9 mouse cellular contexts compared by ENCODE assay signal in the genomic region with DNA sequence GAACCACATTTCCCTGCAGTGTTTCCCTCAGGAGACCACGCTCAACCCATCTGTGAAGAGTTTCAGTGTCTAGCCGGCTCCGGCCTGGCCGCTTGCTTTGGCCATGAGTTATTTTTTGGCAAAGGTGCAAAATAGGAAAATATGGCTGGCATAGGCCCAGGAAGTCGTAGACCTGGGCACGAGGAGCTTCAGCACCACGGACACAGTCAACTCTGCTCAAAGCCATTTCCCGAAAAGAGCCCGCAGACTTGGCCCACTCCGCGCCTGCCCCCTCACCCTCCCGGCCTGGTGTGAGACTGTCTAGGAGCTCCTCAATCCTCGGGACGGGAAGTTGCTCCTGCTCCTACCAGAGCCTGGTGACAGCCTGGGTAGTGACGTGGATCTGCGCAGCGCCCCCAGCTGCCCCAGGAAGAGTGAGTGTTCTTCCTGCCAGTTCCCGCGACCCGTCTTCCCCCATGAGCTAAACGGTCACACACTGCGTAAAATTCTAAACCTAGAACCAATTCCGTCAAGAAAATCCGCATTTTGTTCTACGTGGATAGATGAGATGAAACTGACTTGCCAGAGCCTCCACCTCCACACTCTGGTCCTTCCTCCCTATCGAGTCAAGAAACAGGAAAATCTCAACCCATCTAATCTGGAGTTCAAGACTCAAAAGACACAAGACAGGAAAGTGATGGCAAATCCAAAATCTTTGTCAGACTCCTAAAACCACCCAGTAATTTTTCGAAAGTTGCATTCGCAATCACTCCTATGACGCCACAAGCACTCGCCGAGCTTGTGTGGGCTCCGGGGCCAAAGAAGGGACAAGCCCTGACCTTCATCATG. TPM values are rescaled to one million over a fixed set of nuclear protein-coding genes. Genes with fewer than 3 reads are reported as not detected.
A peak's percentile ranks its signal among the peaks of the same experiment; 100 is the strongest.
DNase-seq lines count a peak whose midpoint lies in the region; ATAC-seq and TF ChIP-seq lines count a peak whose summit lies in the region.
"Had no signal": no experiment of that assay in that cellular context is flagged by ENCODE, and none has a peak within 500 bp of the region (broad histone marks: within the 10 kb centered on the region; RNA-seq: fewer than 3 reads in every experiment).

No protein-coding gene starts in this region.

- peaks cover 18% of the 10 kb centered on the region for H3K4me1 ChIP-seq in embryonic facial prominence, embryonic 10.5 days
- peaks cover 11% of the 10 kb centered on the region for H3K4me1 ChIP-seq in heart, embryonic 10.5 days
- no peaks in the 10 kb centered on the region for H3K4me1 ChIP-seq in kidney, adult 2 months (ENCODE audit: control insufficient read depth, insufficient read depth, low read length)
- no peaks in the 10 kb centered on the region for H3K4me1 ChIP-seq in limb, embryonic 14.5 days (ENCODE audit: control insufficient read depth, insufficient read depth, low read length)
- peaks cover 18% of the 10 kb centered on the region for H3K4me1 ChIP-seq in midbrain, embryonic 12.5 days
- peaks cover 12% of the 10 kb centered on the region for H3K4me1 ChIP-seq in testis, adult 2 months (ENCODE audit: control insufficient read depth, insufficient read depth, low read length)

- ATAC-seq in limb, embryonic 14.5 days (ENCODE audit: low FRiP score, low read depth) = no peak
- peak; percentile 64; the same call in 1 of the 2 replicates for ATAC-seq in midbrain, embryonic 12.5 days (ENCODE audit: low FRiP score, low read depth)

- peak overlapping the region; percentile 83 for H3K27ac ChIP-seq in embryonic facial prominence, embryonic 10.5 days (replicated peaks)
- H3K27ac ChIP-seq in heart, embryonic 10.5 days = peak overlapping the region; percentile 88
- H3K27ac ChIP-seq in kidney, adult 2 months (ENCODE audit: insufficient read depth, low read depth, low read length) = no peak overlapping the region
- H3K27ac ChIP-seq in limb, embryonic 14.5 days (replicated peaks; ENCODE audit: low read depth, low read length) = no peak overlapping the region
- H3K27ac ChIP-seq in midbrain, embryonic 12.5 days (replicated peaks) = no peak overlapping the region
- H3K27ac ChIP-seq in testis, adult 2 months (ENCODE audit: control insufficient read depth, insufficient read depth, low read depth, low read length) = no peak overlapping the region

- TF ChIP-seq POLR2A in kidney, adult 2 months (IDR thresholded peaks at IDR 0.05; ENCODE audit: low read depth, low read length) = no peak
- no peak for TF ChIP-seq POLR2A in limb, embryonic 14.5 days (IDR thresholded peaks at IDR 0.05; ENCODE audit: borderline replicate concordance, extremely low read depth, insufficient read depth, insufficient read length)
- TF ChIP-seq POLR2A in testis, adult 2 months (IDR thresholded peaks at IDR 0.05; ENCODE audit: control insufficient read depth, low read depth, low read length) = no peak

- DNase-seq in ovary, postnatal 14 days (ENCODE audit: low spot score) = peak; percentile 35
- DNase-seq in ovary, postnatal 10 days (ENCODE audit: low spot score) = no peak
- DNase-seq in embryonic facial prominence, embryonic 10.5 days (ENCODE audit: low spot score) = peak; percentile 63
- peak; percentile 81 for DNase-seq in heart, embryonic 10.5 days (ENCODE audit: low spot score)
- DNase-seq in kidney, adult 2 months = peak; percentile 54
- no peak for DNase-seq in limb, embryonic 14.5 days (ENCODE audit: low spot score)

- H3K9me3 ChIP-seq in embryonic facial prominence, embryonic 10.5 days = no peaks in the 10 kb centered on the region
- no peaks in the 10 kb centered on the region for H3K9me3 ChIP-seq in heart, embryonic 10.5 days
- no peaks in the 10 kb centered on the region for H3K9me3 ChIP-seq in limb, embryonic 14.5 days (ENCODE audit: control insufficient read depth, low read length)
- H3K9me3 ChIP-seq in midbrain, embryonic 12.5 days = no peaks in the 10 kb centered on the region

- peak overlapping the region; percentile 76 for H3K4me3 ChIP-seq in embryonic facial prominence, embryonic 10.5 days
- peak overlapping the region; percentile 84 for H3K4me3 ChIP-seq in heart, embryonic 10.5 days
- peak overlapping the region; percentile 86 for H3K4me3 ChIP-seq in kidney, adult 2 months (ENCODE audit: insufficient read depth, low read depth, low read length)
- peak overlapping the region; percentile 62 for H3K4me3 ChIP-seq in limb, embryonic 14.5 days (replicated peaks; ENCODE audit: low read length)
- peak overlapping the region; percentile 70 for H3K4me3 ChIP-seq in midbrain, embryonic 12.5 days
- peak overlapping the region; percentile 73 for H3K4me3 ChIP-seq in testis, adult 2 months (ENCODE audit: control insufficient read depth, low read depth, low read length)

- no peaks in the 10 kb centered on the region for H3K36me3 ChIP-seq in embryonic facial prominence, embryonic 10.5 days (replicated peaks)
- no peaks in the 10 kb centered on the region for H3K36me3 ChIP-seq in heart, embryonic 10.5 days
- no peaks in the 10 kb centered on the region for H3K36me3 ChIP-seq in kidney, adult 2 months (ENCODE audit: control insufficient read depth, insufficient read depth, low read length)
- H3K36me3 ChIP-seq in limb, embryonic 14.5 days (ENCODE audit: control insufficient read depth, insufficient read depth, low read length) = no peaks in the 10 kb centered on the region
- no peaks in the 10 kb centered on the region for H3K36me3 ChIP-seq in midbrain, embryonic 12.5 days
- H3K36me3 ChIP-seq in testis, adult 2 months (ENCODE audit: control insufficient read depth, insufficient read depth, low read length) = no peaks in the 10 kb centered on the region

- peak; percentile 25; the same call in 1 of the 2 replicates for TF ChIP-seq CTCF in kidney, adult 2 months (conservative IDR thresholded peaks at IDR 0.05; ENCODE audit: insufficient read depth, insufficient read length, low read depth, low read length)
- no peak for TF ChIP-seq CTCF in testis, adult 2 months (IDR thresholded peaks at IDR 0.05; ENCODE audit: control insufficient read depth, insufficient read depth, insufficient replicate concordance, low read depth, low read length)

- 9% methylated on average over 32 of the region's 32 CpGs for WGBS in embryonic facial prominence, embryonic 10.5 days
- 6% methylated on average over 32 of the region's 32 CpGs for WGBS in heart, embryonic 10.5 days
- 10% methylated on average over 32 of the region's 32 CpGs for WGBS in kidney, adult 2 months
- WGBS in limb, embryonic 14.5 days = 10% methylated on average over 32 of the region's 32 CpGs
- WGBS in midbrain, embryonic 12.5 days = 10% methylated on average over 32 of the region's 32 CpGs

- H3K4me2 ChIP-seq in limb, embryonic 14.5 days (replicated peaks; ENCODE audit: low read depth, low read length, severe bottlenecking) = peak overlapping the region; percentile 94
- peak overlapping the region; percentile 81 for H3K4me2 ChIP-seq in midbrain, embryonic 12.5 days (replicated peaks)

- H3K27me3 ChIP-seq in embryonic facial prominence, embryonic 10.5 days (replicated peaks; ENCODE audit: low read depth, poor library complexity, severe bottlenecking) = peaks cover 17% of the 10 kb centered on the region; the same call in 1 of the 2 replicates
- H3K27me3 ChIP-seq in heart, embryonic 10.5 days (ENCODE audit: insufficient read depth, poor library complexity, severe bottlenecking) = no peaks in the 10 kb centered on the region
- no peaks in the 10 kb centered on the region for H3K27me3 ChIP-seq in kidney, adult 2 months (replicated peaks; ENCODE audit: control insufficient read depth, insufficient read depth, low read length)
- peaks cover 10% of the 10 kb centered on the region; the same call in 1 of the 2 replicates for H3K27me3 ChIP-seq in limb, embryonic 14.5 days (ENCODE audit: control insufficient read depth, insufficient read depth, low read length)
- peaks cover 6% of the 10 kb centered on the region; the same call in 1 of the 2 replicates for H3K27me3 ChIP-seq in midbrain, embryonic 12.5 days
- H3K27me3 ChIP-seq in testis, adult 2 months (ENCODE audit: control insufficient read depth, insufficient read depth, low read length) = no peaks in the 10 kb centered on the region

- peak overlapping the region; percentile 60 for H3K9ac ChIP-seq in limb, embryonic 14.5 days (ENCODE audit: low read depth, low read length, severe bottlenecking)
- peak overlapping the region; percentile 73 for H3K9ac ChIP-seq in midbrain, embryonic 12.5 days (replicated peaks)

RNA-seq across cellular contexts. Expression of a gene that starts 0.9 kb away (rescaled TPM):
- 2.5 and 2.9 TPM in 2 replicates for polyA plus RNA-seq in embryonic facial prominence, embryonic 10.5 days (2016; fragmentation: Nextera tagmentation; extraction: Ambion mirVana)
- 9.0 and 11.0 TPM in 2 replicates for polyA plus RNA-seq in heart, embryonic 10.5 days (2016; fragmentation: Nextera tagmentation; extraction: Ambion mirVana)
- 2.1 and 2.3 TPM in 2 replicates for polyA plus RNA-seq in kidney, adult 2 months (2012; rRNA removed)
- 1.8 and 2.2 TPM in 2 replicates for polyA plus RNA-seq in limb, embryonic 14.5 days (2012; rRNA removed)
- 3.0 and 4.1 TPM in 2 replicates for polyA plus RNA-seq in limb, embryonic 14.5 days (2014; fragmentation: Nextera tagmentation; extraction: Ambion mirVana)
- polyA plus RNA-seq in midbrain, embryonic 12.5 days (2016; fragmentation: Nextera tagmentation; extraction: Ambion mirVana) = 6.7 and 8.9 TPM in 2 replicates
- polyA plus RNA-seq in testis, adult 2 months (2012; rRNA removed) = 0.99 and 1.1 TPM in 2 replicates
- polyA plus RNA-seq: C2C12 had no signal

RNA-seq across cellular contexts. Expression of a gene that starts 24.1 kb away (rescaled TPM):
- 61.4 and 62.0 TPM in 2 replicates for polyA plus RNA-seq in embryonic facial prominence, embryonic 10.5 days (2016; fragmentation: Nextera tagmentation; extraction: Ambion mirVana)
- polyA plus RNA-seq in heart, embryonic 10.5 days (2016; fragmentation: Nextera tagmentation; extraction: Ambion mirVana) = 50.3 and 61.2 TPM in 2 replicates
- polyA plus RNA-seq in kidney, adult 2 months (2012; rRNA removed) = 3.1 and 5.7 TPM in 2 replicates
- polyA plus RNA-seq in limb, embryonic 14.5 days (2012; rRNA removed) = 26.5 and 49.3 TPM in 2 replicates
- 67.3 and 83.7 TPM in 2 replicates for polyA plus RNA-seq in limb, embryonic 14.5 days (2014; fragmentation: Nextera tagmentation; extraction: Ambion mirVana)
- 63.3 and 66.2 TPM in 2 replicates for polyA plus RNA-seq in midbrain, embryonic 12.5 days (2016; fragmentation: Nextera tagmentation; extraction: Ambion mirVana)
- 8.3 and 17.1 TPM in 2 replicates for polyA plus RNA-seq in testis, adult 2 months (2012; rRNA removed)

RNA-seq across cellular contexts. Expression of a gene that starts 27.6 kb away (rescaled TPM):
- polyA plus RNA-seq in embryonic facial prominence, embryonic 10.5 days (2016; fragmentation: Nextera tagmentation; extraction: Ambion mirVana) = 60.1 and 61.2 TPM in 2 replicates
- 34.4 and 38.1 TPM in 2 replicates for polyA plus RNA-seq in heart, embryonic 10.5 days (2016; fragmentation: Nextera tagmentation; extraction: Ambion mirVana)
- polyA plus RNA-seq in kidney, adult 2 months (2012; rRNA removed) = 3.4 and 5.1 TPM in 2 replicates
- polyA plus RNA-seq in limb, embryonic 14.5 days (2012; rRNA removed) = 23.9 and 35.0 TPM in 2 replicates
- polyA plus RNA-seq in limb, embryonic 14.5 days (2014; fragmentation: Nextera tagmentation; extraction: Ambion mirVana) = 45.5 and 50.9 TPM in 2 replicates
- 57.0 and 63.6 TPM in 2 replicates for polyA plus RNA-seq in midbrain, embryonic 12.5 days (2016; fragmentation: Nextera tagmentation; extraction: Ambion mirVana)
- polyA plus RNA-seq in testis, adult 2 months (2012; rRNA removed) = 5.3 and 7.0 TPM in 2 replicates

Comparison
In these comparisons a context has a peak if more than half of its experiments do, and no peak if none do; other contexts are left out.
1. DNase-seq: peak in ovary, postnatal 14 days (single experiment), embryonic facial prominence, embryonic 10.5 days (single experiment), heart, embryonic 10.5 days (single experiment) and kidney, adult 2 months (single experiment); none in ovary, postnatal 10 days (single experiment) and limb, embryonic 14.5 days (single experiment).
2. H3K27ac ChIP-seq: peak in embryonic facial prominence, embryonic 10.5 days (single experiment) and heart, embryonic 10.5 days (single experiment); none in kidney, adult 2 months (single experiment), limb, embryonic 14.5 days (single experiment), midbrain, embryonic 12.5 days (single experiment) and testis, adult 2 months (single experiment).
3. Peak in every context shown above with its lines, with median percentiles within 50 percentile points of each other: H3K4me3 ChIP-seq.